Mouse (Mus musculus) midbrain, embryonic 11.5 days (tissue): ENCODE measurements around the gene Cpeb3. TPM values are rescaled to one million over a fixed set of nuclear protein-coding genes. Genes with fewer than 3 reads are reported as not detected.

Source experiments
- ATAC-seq: fragments of 200-750 bp; cut with Nextera tagmentation; 2 replicates; pipeline ENCODE4 v1.8.0; 2017; ENCODE audit warnings: moderate TSS enrichment, moderate library complexity; ENCODE audit not compliant: low FRiP score
- DNase-seq: peaks from one replicate; pipeline ENCODE4 v3.0.0; 2015; ENCODE audit warnings: low spot score; ENCODE audit errors: missing footprints
- H3K27ac ChIP-seq: fragments of 300-500 bp; sonication (generic); 2 replicates; pipeline ENCODE4 v1.5.1; 2014; ENCODE audit warnings: low read depth, low read length
- H3K27me3 ChIP-seq: fragments of 300-500 bp; sonication (generic); 2 replicates; pipeline ENCODE4 v1.6.1; 2014; ENCODE audit warnings: mild to moderate bottlenecking, low read length, moderate library complexity, mixed read lengths; ENCODE audit not compliant: control insufficient read depth, insufficient read depth
- H3K36me3 ChIP-seq: fragments of 300-500 bp; sonication (generic); 2 replicates; pipeline ENCODE4 v1.6.1; 2014; ENCODE audit warnings: mild to moderate bottlenecking, low read length, moderate library complexity, mixed read lengths; ENCODE audit not compliant: control insufficient read depth, insufficient read depth
- H3K4me1 ChIP-seq: fragments of 300-500 bp; sonication (generic); 2 replicates; pipeline ENCODE4 v1.6.1; 2014; ENCODE audit warnings: low read length; ENCODE audit not compliant: control insufficient read depth, insufficient read depth
- H3K4me2 ChIP-seq: fragments of 300-500 bp; sonication (generic); 2 replicates; pipeline ENCODE4 v1.6.1; 2014; ENCODE audit warnings: mild to moderate bottlenecking, moderate library complexity
- H3K4me3 ChIP-seq: fragments of 300-500 bp; sonication (generic); 2 replicates; pipeline ENCODE4 v1.5.1; 2014; ENCODE audit warnings: low read depth, low read length
- H3K9ac ChIP-seq: fragments of 300-500 bp; sonication (generic); 2 replicates; pipeline ENCODE4 v1.6.1; 2014; ENCODE audit warnings: low read length
- H3K9me3 ChIP-seq: fragments of 300-500 bp; sonication (generic); 2 replicates; pipeline ENCODE4 v1.6.1; 2016; ENCODE audit warnings: low read length; ENCODE audit not compliant: control insufficient read depth
- WGBS: fragments of 180-500 bp; shearing (Covaris S2); extraction: QIAGEN DNeasy Blood & Tissue Kit; methylation state at CpG from one replicate; pipeline ENCODE4 v1.1.7; 2014; 5-methylcytosine and 5-hydroxymethylcytosine counted together
- polyA plus RNA-seq: library from polyadenylated mRNA; unstranded; fragments of >200 nt; fragmentation: Nextera tagmentation; extraction: Ambion mirVana; gene quantifications from 2 replicates; pipeline ENCODE4 v1.2.1, GENCODE M21; 2014

The Cpeb3 gene
- polyA plus RNA-seq, 1 experiment from 2014 or later, result 3.1 TPM

GRCm38 (mm10) chr19:37050643-37051345, 157.6 kb downstream of the Cpeb3 start:
- no peaks in the 10 kb centered on the region for H3K27me3 ChIP-seq
- no peak for ATAC-seq
- no peaks in the 10 kb centered on the region for H3K36me3 ChIP-seq
- H3K9me3 ChIP-seq, result no peaks in the 10 kb centered on the region
- H3K4me3 ChIP-seq, result no peak overlapping the region
- no peaks in the 10 kb centered on the region for H3K4me1 ChIP-seq
- DNase-seq, result peak; percentile 88
- 77% methylated on average over 4 of the region's 4 CpGs for WGBS
- no peak overlapping the region for H3K4me2 ChIP-seq
- no peak overlapping the region for H3K27ac ChIP-seq
- no peak overlapping the region for H3K9ac ChIP-seq

GRCm38 (mm10) chr19:37048507-37048906, 159.9 kb downstream of the Cpeb3 start:
- DNase-seq (no peak), ATAC-seq (no peak)
- Histone ChIP-seq H3K36me3 (no peaks in the 10 kb centered on the region), H3K4me3 (no peak overlapping the region), H3K4me2 (no peak overlapping the region), H3K4me1 (no peaks in the 10 kb centered on the region), H3K27me3 (no peaks in the 10 kb centered on the region), H3K27ac (no peak overlapping the region), H3K9me3 (no peaks in the 10 kb centered on the region), H3K9ac (no peak overlapping the region)
- 93% methylated on average over 6 of the region's 6 CpGs for WGBS

DNA sequence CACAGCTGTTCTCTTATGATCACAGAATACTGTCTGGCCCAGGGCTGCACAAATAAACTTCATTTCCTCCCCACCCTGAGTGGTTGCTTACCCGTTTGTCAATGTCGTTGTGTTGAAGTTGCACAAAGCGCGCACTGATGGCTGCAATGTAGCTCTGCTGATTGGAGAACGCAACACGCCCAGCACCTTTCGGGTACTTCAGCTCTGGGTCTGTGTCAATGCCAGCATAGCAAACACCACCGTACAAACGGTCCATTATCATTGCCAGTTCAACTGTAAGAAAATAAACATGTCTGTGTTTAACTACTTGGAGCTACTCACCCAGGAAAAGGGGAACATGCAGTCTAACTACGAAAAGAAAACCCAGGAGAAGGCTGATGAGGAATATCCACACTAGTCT, 164.0 kb downstream of the Cpeb3 start:
- Histone ChIP-seq H3K27ac (no peak overlapping the region), H3K9ac (no peak overlapping the region), H3K9me3 (no peaks in the 10 kb centered on the region), H3K27me3 (no peaks in the 10 kb centered on the region), H3K4me1 (no peaks in the 10 kb centered on the region), H3K36me3 (no peaks in the 10 kb centered on the region), H3K4me3 (no peak overlapping the region), H3K4me2 (no peak overlapping the region)
- 89% methylated on average over 10 of the region's 10 CpGs for WGBS
- no peak for DNase-seq
- ATAC-seq, result no peak

DNA sequence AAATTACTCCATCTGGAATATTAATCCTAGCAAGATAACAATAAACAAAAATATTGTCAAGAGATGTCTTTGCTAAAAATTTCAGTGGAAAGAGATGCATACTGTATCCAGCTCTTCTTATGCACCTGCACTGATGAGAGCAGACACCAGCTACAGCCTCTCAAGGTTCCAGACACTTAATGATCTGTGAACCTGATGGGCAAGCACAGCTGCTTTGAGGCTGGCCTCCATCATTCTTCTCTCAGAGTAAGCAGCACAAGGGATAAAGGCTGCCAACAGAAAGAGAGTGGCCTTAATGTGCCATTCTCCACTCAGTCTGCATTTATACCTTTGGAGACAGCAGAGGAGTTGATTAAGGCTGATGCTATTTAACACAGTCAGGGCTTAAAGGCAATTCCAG, 167.5 kb downstream of the Cpeb3 start:
- Histone ChIP-seq H3K4me3 (no peak overlapping the region), H3K9me3 (no peaks in the 10 kb centered on the region), H3K4me1 (no peaks in the 10 kb centered on the region), H3K9ac (no peak overlapping the region), H3K4me2 (no peak overlapping the region), H3K36me3 (no peaks in the 10 kb centered on the region), H3K27ac (no peak overlapping the region), H3K27me3 (no peaks in the 10 kb centered on the region)
- ATAC-seq (no peak), DNase-seq (no peak)

GRCm38 (mm10) chr19:37032364-37032763, 176.0 kb downstream of the Cpeb3 start:
- no peaks in the 10 kb centered on the region for H3K36me3 ChIP-seq
- H3K27me3 ChIP-seq, result no peaks in the 10 kb centered on the region
- H3K4me3 ChIP-seq, result no peak overlapping the region
- no peak overlapping the region for H3K27ac ChIP-seq
- DNase-seq (no peak), ATAC-seq (no peak)
- no peaks in the 10 kb centered on the region for H3K4me1 ChIP-seq
- 92% methylated on average over 2 of the region's 2 CpGs for WGBS
- H3K4me2 ChIP-seq, result no peak overlapping the region
- no peak overlapping the region for H3K9ac ChIP-seq
- no peaks in the 10 kb centered on the region for H3K9me3 ChIP-seq

GRCm38 (mm10) chr19:37031446-37031845, 177.0 kb downstream of the Cpeb3 start:
- Histone ChIP-seq H3K27ac (no peak overlapping the region), H3K4me2 (no peak overlapping the region), H3K4me1 (no peaks in the 10 kb centered on the region), H3K36me3 (no peaks in the 10 kb centered on the region), H3K4me3 (no peak overlapping the region), H3K27me3 (no peaks in the 10 kb centered on the region), H3K9me3 (no peaks in the 10 kb centered on the region), H3K9ac (no peak overlapping the region)
- DNase-seq, result no peak
- 86% methylated on average over 5 of the region's 5 CpGs for WGBS
- ATAC-seq, result no peak

GRCm38 (mm10) chr19:37029771-37030170, 178.6 kb downstream of the Cpeb3 start:
- H3K27me3 ChIP-seq, result no peaks in the 10 kb centered on the region
- H3K9me3 ChIP-seq, result no peaks in the 10 kb centered on the region
- 89% methylated on average over 6 of the region's 6 CpGs for WGBS
- DNase-seq, result no peak
- no peaks in the 10 kb centered on the region for H3K4me1 ChIP-seq
- H3K36me3 ChIP-seq, result no peaks in the 10 kb centered on the region
- no peak overlapping the region for H3K9ac ChIP-seq
- H3K4me3 ChIP-seq, result no peak overlapping the region
- no peak overlapping the region for H3K4me2 ChIP-seq
- ATAC-seq, result no peak
- no peak overlapping the region for H3K27ac ChIP-seq

GRCm38 (mm10) chr19:37026408-37026807, 182.0 kb downstream of the Cpeb3 start:
- Histone ChIP-seq H3K9ac (no peak overlapping the region), H3K9me3 (no peaks in the 10 kb centered on the region), H3K36me3 (no peaks in the 10 kb centered on the region), H3K4me3 (no peak overlapping the region), H3K27ac (no peak overlapping the region), H3K27me3 (no peaks in the 10 kb centered on the region), H3K4me1 (0 out of 2 replicates have a peak, but pooled peaks cover 2% of the 10 kb centered on the region), H3K4me2 (no peak overlapping the region)
- DNase-seq (no peak), ATAC-seq (no peak)
- 83% methylated on average over 11 of the region's 11 CpGs for WGBS

GRCm38 (mm10) chr19:37025839-37026319, 182.5 kb downstream of the Cpeb3 start:
- Histone ChIP-seq H3K4me2 (no peak overlapping the region), H3K36me3 (no peaks in the 10 kb centered on the region), H3K27ac (no peak overlapping the region), H3K4me3 (no peak overlapping the region), H3K9me3 (no peaks in the 10 kb centered on the region), H3K4me1 (0 out of 2 replicates have a peak, but pooled peaks cover 2% of the 10 kb centered on the region), H3K9ac (no peak overlapping the region), H3K27me3 (no peaks in the 10 kb centered on the region)
- ATAC-seq (no peak), DNase-seq (peak; percentile 78)
- WGBS, result 79% methylated on average over 13 of the region's 13 CpGs
